Mouse (Mus musculus) midbrain, postnatal 0 days (tissue): Measurements from ENCODE around the gene Mark2. TPM values are rescaled to one million over a fixed set of nuclear protein-coding genes. Genes with fewer than 3 reads are reported as not detected.

Experiments
- ATAC-seq: fragments of 200-750 bp; cut with Nextera tagmentation; 2 replicates; pipeline ENCODE4 v1.8.0; 2017; ENCODE audit warnings: moderate number of reproducible peaks, mild to moderate bottlenecking, moderate TSS enrichment, moderate library complexity; ENCODE audit not compliant: low FRiP score
- DNase-seq: peaks from one replicate; pipeline ENCODE4 v3.0.0-alpha.2; 2015; ENCODE audit warnings: low spot score
- H3K27ac ChIP-seq: fragments of 300-500 bp; sonication (generic); 2 replicates; pipeline ENCODE4 v1.5.1; 2014; ENCODE audit warnings: low read depth, mild to moderate bottlenecking, low read length, mixed read lengths
- H3K27me3 ChIP-seq: fragments of 300-500 bp; sonication (generic); 2 replicates; pipeline ENCODE4 v1.6.1; 2014; ENCODE audit warnings: low read length, control low read depth, mixed read lengths; ENCODE audit not compliant: insufficient read depth
- H3K36me3 ChIP-seq: fragments of 300-500 bp; sonication (generic); 2 replicates; pipeline ENCODE4 v1.6.1; 2014; ENCODE audit warnings: low read length, control low read depth, mixed read lengths; ENCODE audit not compliant: insufficient read depth
- H3K4me1 ChIP-seq: fragments of 300-500 bp; sonication (generic); 2 replicates; pipeline ENCODE4 v1.6.1; 2014; ENCODE audit warnings: mild to moderate bottlenecking, control low read depth, antibody characterized with exemption, low read length, mixed read lengths; ENCODE audit not compliant: insufficient read depth
- H3K4me2 ChIP-seq: fragments of 300-500 bp; sonication (generic); 2 replicates; pipeline ENCODE4 v1.6.1; 2014; ENCODE audit warnings: low read depth, mild to moderate bottlenecking, low read length, mixed read lengths; ENCODE audit not compliant: poor library complexity, severe bottlenecking
- H3K4me3 ChIP-seq: fragments of 300-500 bp; sonication (generic); 2 replicates; pipeline ENCODE4 v1.5.1; 2014; ENCODE audit warnings: low read depth, mild to moderate bottlenecking, low read length, moderate library complexity
- H3K9ac ChIP-seq: fragments of 300-500 bp; sonication (generic); replicated peaks from 2 replicates; pipeline ENCODE4 v1.6.1; 2014; ENCODE audit warnings: mild to moderate bottlenecking, low read length, moderate library complexity, mixed read lengths; ENCODE audit not compliant: poor library complexity, severe bottlenecking
- H3K9me3 ChIP-seq: fragments of 300-500 bp; sonication (generic); 2 replicates; pipeline ENCODE4 v1.6.1; 2016; ENCODE audit warnings: low read length, control low read depth
- CTCF ChIP-seq: IDR thresholded peaks from 2 replicates; pipeline ENCODE4 v1.5.1; 2016; ENCODE audit warnings: antibody characterized with exemption, mild to moderate bottlenecking
- WGBS: fragments of 180-500 bp; shearing (Covaris S2); extraction: QIAGEN DNeasy Blood & Tissue Kit; methylation state at CpG from one replicate; pipeline ENCODE4 v1.1.7; 2014; 5-methylcytosine and 5-hydroxymethylcytosine counted together
- polyA plus RNA-seq: library from polyadenylated mRNA; unstranded; fragments of >200 nt; fragmentation: Nextera tagmentation; extraction: Ambion mirVana; gene quantifications from 2 replicates; pipeline ENCODE4 v1.2.1, GENCODE M21; 2015
- total RNA-seq: library from RNA; depleted of rRNA; stranded (reverse); fragments of >200 nt; gene quantifications from 2 replicates; pipeline ENCODE4 v1.2.3, GENCODE M21; 2014

Gene Mark2
- total and polyA plus RNA-seq, 2 experiments from 2014 or later, result 38.0 to 49.1 TPM

- DNase-seq, result no peak
- WGBS, result 93% methylated on average over 4 of the region's 4 CpGs
- no peak for ATAC-seq
- Histone ChIP-seq H3K27ac (no peak overlapping the region), H3K4me3 (no peak overlapping the region), H3K36me3 (0 out of 2 replicates have a peak, but pooled peaks cover 3% of the 10 kb centered on the region), H3K9ac (no peak overlapping the region), H3K27me3 (no peaks in the 10 kb centered on the region), H3K4me2 (no peak overlapping the region), H3K4me1 (peaks cover 7% of the 10 kb centered on the region; the same call in 1 of the 2 replicates), H3K9me3 (no peaks in the 10 kb centered on the region)
- no peak for TF ChIP-seq CTCF
Observed at GRCm38 (mm10) chr19:7295959-7296358, 45.7 kb downstream of the Mark2 start.

DNA sequence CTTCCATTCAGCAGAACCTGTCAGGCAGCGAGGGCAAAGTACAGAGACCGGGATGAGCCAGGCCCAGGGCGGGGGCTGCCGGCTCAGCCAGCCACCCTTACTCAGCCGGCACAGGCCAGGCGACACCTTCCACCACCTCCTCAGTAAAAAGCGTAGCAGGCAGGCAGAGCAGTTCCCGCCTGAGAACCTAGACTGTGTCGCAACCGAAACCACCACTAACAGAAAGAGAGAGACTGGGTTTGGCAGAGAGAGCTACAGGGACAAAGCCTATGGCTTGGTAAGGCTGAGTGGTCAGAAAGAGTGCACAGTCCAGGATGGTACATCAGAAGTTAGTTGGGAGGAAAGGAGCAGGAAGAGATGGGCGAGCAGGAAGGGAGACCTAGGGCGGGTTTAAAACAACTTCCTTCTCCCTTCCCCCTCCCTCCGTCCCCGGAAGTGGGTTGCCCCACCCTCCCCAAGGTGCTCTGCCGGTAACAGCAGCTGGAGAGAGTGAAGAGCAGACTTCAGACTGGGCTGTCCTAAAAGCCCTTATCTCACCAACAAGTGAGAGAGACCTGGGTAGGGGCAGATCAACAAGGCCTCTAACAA is 46.5 kb downstream of the Mark2 start:
- no peak overlapping the region for H3K4me2 ChIP-seq
- no peak for DNase-seq
- no peak overlapping the region for H3K27ac ChIP-seq
- H3K36me3 ChIP-seq, result peaks cover 5% of the 10 kb centered on the region; the same call in 1 of the 2 replicates
- peaks cover 7% of the 10 kb centered on the region; the same call in 1 of the 2 replicates for H3K4me1 ChIP-seq
- WGBS, result 80% methylated on average over 15 of the region's 15 CpGs
- H3K9ac ChIP-seq, result no peak overlapping the region
- no peak overlapping the region for H3K4me3 ChIP-seq
- ATAC-seq, result no peak
- H3K27me3 ChIP-seq, result no peaks in the 10 kb centered on the region
- no peaks in the 10 kb centered on the region for H3K9me3 ChIP-seq
- no peak for TF ChIP-seq CTCF

DNA sequence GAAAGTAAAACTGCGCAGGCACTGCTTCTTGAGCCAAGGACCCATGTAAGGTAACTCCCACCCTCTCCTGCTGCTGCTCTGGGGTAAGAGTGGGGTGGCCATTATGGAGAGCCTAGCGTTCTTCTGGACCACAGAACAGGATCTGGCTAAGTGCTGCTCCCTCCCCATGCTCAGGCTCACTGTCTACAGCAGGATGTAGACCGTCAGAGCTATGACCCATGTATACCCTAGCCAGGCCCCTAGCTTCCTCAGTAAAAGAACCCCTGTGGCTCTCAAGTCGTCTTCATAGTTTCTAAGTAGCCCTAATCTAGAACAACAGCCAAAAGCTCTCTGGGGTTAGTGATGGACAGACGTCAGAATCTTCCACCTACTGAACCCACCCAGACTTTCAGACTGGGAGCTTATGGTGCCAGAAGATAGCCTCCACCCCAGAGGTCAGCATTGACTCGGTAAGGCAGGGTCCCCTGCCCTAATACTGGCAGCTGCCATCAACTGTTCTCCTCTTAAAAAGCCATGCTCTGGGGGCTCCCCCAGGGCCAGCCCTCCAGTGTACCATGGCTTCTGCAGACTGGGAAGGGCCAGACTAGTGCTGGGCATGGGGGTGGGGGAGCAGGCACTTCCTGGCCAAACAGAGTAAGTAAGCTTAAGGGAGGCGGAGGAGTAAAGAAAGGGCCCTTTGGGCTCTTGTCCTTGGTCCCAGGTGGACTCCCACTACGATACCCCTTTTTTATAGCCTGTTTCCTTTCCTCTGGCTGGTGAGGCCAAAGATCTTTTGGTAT is 47.4 kb downstream of the Mark2 start:
- no peak overlapping the region for H3K27ac ChIP-seq
- H3K36me3 ChIP-seq, result peaks cover 9% of the 10 kb centered on the region; the same call in 1 of the 2 replicates
- DNase-seq, result no peak
- no peak for TF ChIP-seq CTCF
- ATAC-seq, result no peak
- H3K9ac ChIP-seq, result no peak overlapping the region
- H3K27me3 ChIP-seq, result no peaks in the 10 kb centered on the region
- no peak overlapping the region for H3K4me2 ChIP-seq
- 72% methylated on average over 8 of the region's 8 CpGs for WGBS
- H3K4me1 ChIP-seq, result peaks cover 5% of the 10 kb centered on the region; the same call in 1 of the 2 replicates
- H3K4me3 ChIP-seq, result no peak overlapping the region
- no peaks in the 10 kb centered on the region for H3K9me3 ChIP-seq

DNA sequence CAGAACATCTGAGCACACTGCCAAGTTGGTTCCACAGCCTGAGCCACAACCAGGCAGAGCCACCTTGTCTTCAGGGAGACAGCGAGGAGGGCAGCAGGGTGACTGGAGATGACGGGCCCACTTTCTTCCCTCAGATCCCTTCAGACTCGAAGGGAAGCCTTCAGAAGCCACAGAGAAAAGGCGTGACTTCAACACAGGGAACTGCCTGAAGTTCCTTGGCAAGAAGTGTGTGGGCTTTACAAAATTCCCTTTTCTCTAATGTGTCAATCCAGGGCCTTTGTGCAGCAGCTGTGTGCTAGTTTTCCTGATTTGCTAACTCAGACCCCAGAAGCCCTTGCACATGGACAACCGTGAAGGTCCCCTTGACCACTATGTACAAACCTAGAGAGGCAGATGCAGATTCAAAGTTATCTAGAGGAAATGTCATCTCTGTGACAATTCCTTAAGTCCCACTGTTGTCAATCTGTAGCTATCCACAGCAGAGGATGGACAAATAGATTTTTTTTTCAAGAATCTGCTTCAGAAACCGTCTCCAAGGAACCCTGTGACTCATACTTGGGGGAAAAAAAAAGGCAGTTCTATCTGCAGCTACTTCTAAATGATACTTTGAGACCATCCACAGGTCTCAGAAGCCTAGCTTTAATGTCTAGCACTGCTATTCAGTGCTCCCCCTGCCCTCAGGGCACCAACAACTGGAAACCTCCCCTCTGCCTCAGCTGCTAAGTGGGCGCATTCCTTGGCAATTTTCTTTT is 49.5 kb downstream of the Mark2 start:
- Histone ChIP-seq H3K9ac (no peak overlapping the region), H3K4me3 (no peak overlapping the region), H3K27me3 (no peaks in the 10 kb centered on the region), H3K36me3 (peaks cover 13% of the 10 kb centered on the region), H3K4me1 (no peaks in the 10 kb centered on the region), H3K4me2 (no peak overlapping the region), H3K27ac (no peak overlapping the region), H3K9me3 (no peaks in the 10 kb centered on the region)
- WGBS, result 70% methylated on average over 7 of the region's 7 CpGs
- TF ChIP-seq CTCF, result no peak
- no peak for DNase-seq
- ATAC-seq, result no peak

DNA sequence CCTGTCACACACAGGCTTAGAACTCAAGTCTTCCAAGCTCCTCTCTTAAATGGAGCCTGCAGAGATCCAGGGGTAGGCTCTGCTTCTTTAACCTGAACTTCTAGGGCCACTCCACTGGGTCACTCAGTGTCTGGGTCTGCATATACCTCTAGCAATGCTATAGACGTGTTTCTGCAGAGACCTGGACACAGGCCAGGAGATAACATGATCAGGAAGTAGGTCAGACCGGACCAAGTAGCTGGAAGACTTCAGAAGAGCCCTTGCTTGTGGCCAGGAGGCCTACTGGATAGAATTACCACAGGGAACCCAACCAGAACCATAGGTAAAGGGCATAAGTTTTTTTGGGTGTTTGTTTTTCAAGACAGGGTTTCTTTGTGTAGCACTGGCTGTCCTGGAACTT is 51.9 kb downstream of the Mark2 start:
- DNase-seq, result no peak
- Histone ChIP-seq H3K9ac (no peak overlapping the region), H3K36me3 (peaks cover 25% of the 10 kb centered on the region), H3K4me3 (no peak overlapping the region), H3K27ac (no peak overlapping the region), H3K4me1 (no peaks in the 10 kb centered on the region), H3K9me3 (no peaks in the 10 kb centered on the region), H3K27me3 (no peaks in the 10 kb centered on the region), H3K4me2 (no peak overlapping the region)
- TF ChIP-seq CTCF, result no peak
- WGBS, result 64% methylated on average over 2 of the region's 2 CpGs
- ATAC-seq, result no peak
